ENCODE assay signal across 22 mouse cellular contexts in the genomic region with DNA sequence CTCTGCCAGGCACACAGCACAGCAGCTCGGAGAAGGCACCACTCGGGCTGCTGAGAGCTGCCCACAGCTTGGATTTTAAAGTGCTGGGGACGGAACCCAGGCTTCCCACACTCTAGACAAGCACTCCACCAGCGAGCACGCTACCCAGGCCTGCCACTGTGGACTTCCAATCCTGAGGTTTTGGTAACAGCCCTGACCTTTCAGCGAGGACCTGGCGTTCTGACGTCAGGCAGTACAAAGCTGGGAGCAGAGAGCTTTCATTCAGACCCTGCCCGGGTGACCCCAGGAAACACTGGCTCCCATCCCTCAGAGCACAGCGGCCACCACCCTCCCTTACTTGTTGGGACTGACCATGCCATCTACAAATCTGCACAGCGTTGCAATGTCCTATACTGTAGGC. TPM values are rescaled to one million over a fixed set of nuclear protein-coding genes. Genes with fewer than 3 reads are reported as not detected.
DNase-seq lines count a peak whose midpoint lies in the region; ATAC-seq and TF ChIP-seq lines count a peak whose summit lies in the region.
"Not testable (repeated sequence)": the region's sequence is repeated elsewhere in the genome, so short reads cannot be mapped to it uniquely, and the experiment has no call there.
"Had no signal": no experiment of that assay in that cellular context is flagged by ENCODE, and none has a peak within 500 bp of the region (broad histone marks: within the 10 kb centered on the region; RNA-seq: fewer than 3 reads in every experiment).

No protein-coding gene starts in this region.

- H3K36me3 ChIP-seq in stomach, postnatal 0 days (ENCODE audit: control insufficient read depth, insufficient read depth, low read length): peaks cover 16% of the 10 kb centered on the region; the same call in 1 of the 2 replicates

- not testable (repeated sequence) for H3K4me3 ChIP-seq in gastrocnemius, adult 2 months; stomach, postnatal 0 days (ENCODE audit: low read depth, low read length)

- peak; percentile 27; the same call in 1 of the 2 replicates for ATAC-seq in frontal cortex, adult (ENCODE audit: low TSS enrichment)
- ATAC-seq in stomach, postnatal 0 days (ENCODE audit: low FRiP score, low TSS enrichment): 0 out of 2 replicates have a peak, but pooled peaks have one; percentile 8

- not testable (repeated sequence) for H3K27me3 ChIP-seq in stomach, postnatal 0 days (ENCODE audit: control insufficient read depth, insufficient read depth, low read length)

- intact Hi-C loops in gastrocnemius, adult 2 months (cut with DNase I): not testable (repeated sequence)

- not testable (repeated sequence) for H3K4me1 ChIP-seq in stomach, postnatal 0 days (replicated peaks; ENCODE audit: control insufficient read depth, insufficient read depth)

- TF ChIP-seq EP300 in stomach, postnatal 0 days (optimal IDR thresholded peaks at IDR 0.05): not testable (repeated sequence)

- peak; percentile 65 to 67 for DNase-seq in adrenal gland, adult (ENCODE audit: inconsistent age in 2 of 2, low spot score in 1 of 2)
- peak; percentile 9 for DNase-seq in gastrocnemius, adult 2 months
- DNase-seq in stomach, postnatal 0 days (ENCODE audit: low spot score): not testable (repeated sequence)

- not testable (repeated sequence) for H3K4me2 ChIP-seq in stomach, postnatal 0 days (replicated peaks; ENCODE audit: low read depth)

- not testable (repeated sequence) for H3K9me3 ChIP-seq in stomach, postnatal 0 days (ENCODE audit: control insufficient read depth, low read length)

- TF ChIP-seq CTCF in gastrocnemius, adult 2 months (IDR thresholded peaks at IDR 0.05); stomach, postnatal 0 days (IDR thresholded peaks at IDR 0.05; ENCODE audit: low read depth): not testable (repeated sequence)

- H3K27ac ChIP-seq in gastrocnemius, adult 2 months; stomach, postnatal 0 days (replicated peaks): not testable (repeated sequence)

- WGBS in stomach, postnatal 0 days: 87% methylated on average over 11 of the region's 11 CpGs

- H3K9ac ChIP-seq in stomach, postnatal 0 days (ENCODE audit: low read length): not testable (repeated sequence)

RNA-seq across cellular contexts. Expression of a gene that starts 16.0 kb away (rescaled TPM):
- total RNA-seq in gastrocnemius, adult 2 months (2021): not detected
- 0.22 TPM in 1 of 2 replicates, not detected in the other for polyA plus RNA-seq in stomach, postnatal 0 days (2015; fragmentation: Nextera tagmentation; extraction: Ambion mirVana)
- total RNA-seq: MEL had no signal
- polyA plus RNA-seq: activated CD4-positive, CD25-positive, alpha-beta regulatory T cell, adult 4 months; brain, embryonic 14.5 days; CD4-positive, CD25-positive, alpha-beta regulatory T cell, adult 4 months; cerebellum, adult 2 months; Patski had no signal

RNA-seq across cellular contexts. Expression of a gene that starts 20.0 kb away (rescaled TPM):
- 10 to 100 TPM; 15.7 to 17.2 TPM for total RNA-seq in gastrocnemius, adult 2 months (2021)
- polyA plus RNA-seq in stomach, postnatal 0 days (2015; fragmentation: Nextera tagmentation; extraction: Ambion mirVana): 2.4 and 2.6 TPM in 2 replicates

RNA-seq across cellular contexts. Expression of a gene that starts 20.0 kb away (rescaled TPM):
- total RNA-seq in gastrocnemius, adult 2 months (2021): not detected
- not detected in 2 replicates for polyA plus RNA-seq in stomach, postnatal 0 days (2015; fragmentation: Nextera tagmentation; extraction: Ambion mirVana)
- total RNA-seq: adrenal gland, adult 18-20 months; adrenal gland, adult 2 months; adrenal gland, adult 8-10 months; adrenal gland, postnatal 10 days; adrenal gland, postnatal 14 days; adrenal gland, postnatal 25 days; adrenal gland, postnatal 36 days; adrenal gland, postnatal 4 days; CH12.LX; ES-E14; G1E; MEL had no signal
- polyA plus RNA-seq: activated CD4-positive, CD25-positive, alpha-beta regulatory T cell, adult 4 months; adrenal gland, adult 2 months; brain, embryonic 14.5 days; C2C12; CD4-positive, CD25-positive, alpha-beta regulatory T cell, adult 4 months; cerebellum, adult 2 months; G1E; Patski had no signal

RNA-seq across cellular contexts. Expression of a gene that starts 30.5 kb away (rescaled TPM):
- 1 to 10 TPM in 1 of 2 experiments, under 1 TPM in 1; 0.92 to 2.1 TPM for total RNA-seq in gastrocnemius, adult 2 months (2021)
- polyA plus RNA-seq in stomach, postnatal 0 days (2015; fragmentation: Nextera tagmentation; extraction: Ambion mirVana): 0.28 and 0.34 TPM in 2 replicates
- total RNA-seq: MEL had no signal
- polyA plus RNA-seq: activated CD4-positive, CD25-positive, alpha-beta regulatory T cell, adult 4 months; CD4-positive, CD25-positive, alpha-beta regulatory T cell, adult 4 months had no signal
